Mouse (Mus musculus) granulocyte monocyte progenitor cell, adult 5-6 weeks (primary cell): ENCODE measurements around the gene Tprn. TPM values are rescaled to one million over a fixed set of nuclear protein-coding genes. Genes with fewer than 3 reads are reported as not detected.

Experiments used
- ATAC-seq: replicated peaks from 2 replicates; pipeline ENCODE4 v1.8.0; 2016; ENCODE audit warnings: mild to moderate bottlenecking, moderate TSS enrichment, inconsistent platforms; ENCODE audit not compliant: poor library complexity, severe bottlenecking
- total RNA-seq, 2 experiments: library from RNA; stranded (forward) in 1 of 2; stranded (reverse) in 1 of 2; fragments of 200-712, 200-1000 nt in 1 of 2; fragments of >200 nt in 1 of 2; fragmentation: Nextera tagmentation in 1 of 2; gene quantifications; 2 replicates each; pipeline ENCODE4 v1.2.3; 2014 to 2017

Tprn gene
- 15.0 and 17.2 TPM in 2 replicates for total RNA-seq (2014; fragmentation: Nextera tagmentation)
- 7.1 and 8.7 TPM in 2 replicates for total RNA-seq (2017)

DNA sequence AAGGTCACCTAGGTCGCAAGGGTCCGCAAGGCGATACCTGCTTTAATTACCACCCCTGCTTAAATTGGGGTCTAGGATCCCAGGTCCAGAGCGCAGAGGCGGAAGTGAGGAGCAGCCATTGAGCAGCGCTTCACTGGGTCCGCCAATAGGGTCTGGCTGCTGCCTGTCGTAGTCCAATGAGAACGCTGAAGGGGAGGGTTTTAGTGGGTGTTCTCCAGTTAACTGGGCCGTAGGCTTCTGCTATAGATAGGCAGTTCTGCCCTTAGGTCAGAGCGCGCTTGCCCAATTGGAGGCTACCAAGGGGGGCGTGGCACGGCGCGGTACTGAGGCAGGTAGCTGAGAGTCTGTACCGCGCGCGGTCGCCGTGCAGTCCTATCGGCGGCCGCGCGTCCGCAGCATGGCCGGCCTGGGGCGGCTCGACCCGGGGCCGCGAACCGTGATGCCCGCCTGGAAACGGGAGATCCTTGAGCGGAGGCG, at the start of gene Tprn:
TSS of gene Tprn (plus strand) at position 328 of the 477 bp plus-strand sequence.
- ATAC-seq: peak; percentile 89

DNA sequence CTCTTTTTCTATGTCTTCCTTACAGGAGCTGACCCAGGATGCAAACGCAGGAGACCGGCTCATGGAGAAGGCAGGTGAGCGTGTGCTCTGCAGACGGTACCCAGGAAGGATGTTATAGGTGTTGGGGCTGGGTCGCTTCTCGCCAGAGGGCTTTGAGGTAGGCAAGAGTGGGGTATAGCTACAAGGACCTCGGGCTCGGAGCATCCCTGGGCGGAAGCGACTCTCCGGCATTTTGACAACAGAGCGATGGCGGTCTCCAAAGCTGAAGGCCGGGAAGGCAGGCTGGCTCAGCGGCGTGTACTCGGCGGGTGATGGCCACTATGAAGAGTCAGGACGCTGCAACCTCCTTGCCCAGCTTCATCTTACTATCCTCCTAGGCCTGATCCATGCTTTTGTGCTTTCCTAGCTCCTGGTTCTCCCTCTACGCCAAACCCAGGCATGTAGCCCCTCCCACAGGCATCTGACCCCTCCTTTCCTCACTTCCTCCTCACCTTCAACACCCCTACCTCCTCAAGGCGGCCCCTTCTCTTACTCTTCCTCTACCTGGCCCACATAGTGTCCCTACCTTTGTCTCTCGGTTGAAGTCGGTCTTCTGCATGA, 49.1 kb upstream of the Tprn start:
- no peak for ATAC-seq

DNA sequence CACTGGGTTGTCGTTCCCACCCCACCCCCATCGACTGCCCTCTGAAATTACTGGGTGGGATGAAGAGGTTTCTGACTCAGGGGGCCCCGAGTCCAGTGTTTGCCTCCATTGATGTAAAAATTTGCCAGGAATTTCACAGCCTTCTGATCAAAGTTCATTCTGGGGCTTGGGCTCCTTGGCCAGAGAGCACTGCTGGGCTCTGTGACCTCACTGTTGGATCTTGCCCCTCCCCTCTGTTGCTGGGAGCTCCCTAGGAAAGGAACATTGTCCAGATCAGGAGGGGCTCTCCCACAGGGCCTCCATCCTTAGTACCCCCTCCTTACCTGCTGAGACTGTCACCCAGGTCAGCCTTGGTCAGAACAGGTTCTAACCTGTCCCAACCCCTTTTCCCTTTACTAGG, 48.0 kb upstream of the Tprn start, which contains the start of gene Stpg3:
TSS of gene Stpg3 (minus strand) at position 194 of the 400 bp plus-strand sequence.
- no peak for ATAC-seq

DNA sequence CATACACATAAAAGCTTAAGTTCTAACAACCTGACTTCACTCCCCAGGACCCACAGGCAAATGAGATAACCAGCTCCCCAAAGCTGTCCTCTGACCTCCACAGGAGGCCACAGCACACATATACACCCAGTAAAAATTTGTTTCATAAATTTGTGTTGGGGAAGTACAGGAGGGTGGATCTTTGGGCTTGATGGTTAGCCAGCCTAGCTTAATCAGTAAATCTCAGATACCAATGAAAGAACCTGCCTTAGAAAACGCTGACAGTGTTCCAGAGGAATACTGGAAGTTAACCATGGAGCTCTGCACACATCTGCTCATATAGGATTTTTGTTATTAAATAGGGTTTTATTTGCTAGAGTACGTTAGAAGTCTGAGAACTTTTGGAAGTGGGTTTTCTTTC, 44.8 kb upstream of the Tprn start:
- no peak for ATAC-seq

DNA sequence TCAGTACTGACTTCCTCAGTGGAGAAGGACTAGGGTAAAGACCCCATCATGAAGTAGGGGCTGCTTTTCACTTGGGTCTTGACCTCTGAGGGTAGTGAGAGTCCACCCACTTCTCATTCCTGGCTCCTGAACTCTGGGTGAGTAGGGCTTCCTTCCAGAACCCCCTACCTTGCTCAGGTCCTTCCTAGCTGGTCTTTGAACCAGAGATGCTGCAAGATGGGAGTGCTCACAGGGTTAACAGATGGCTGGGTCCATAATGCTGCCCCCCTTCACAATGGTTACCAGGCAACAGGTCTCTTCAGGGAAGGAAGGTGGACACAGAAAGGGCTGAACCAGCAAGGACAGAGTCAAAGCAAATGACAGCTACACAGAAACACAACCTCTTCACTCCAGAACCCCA, 44.0 kb upstream of the Tprn start, which contains the start of gene Fam166a:
TSS of gene Fam166a (plus strand) at position 301 of the 400 bp plus-strand sequence.
- ATAC-seq: no peak

DNA sequence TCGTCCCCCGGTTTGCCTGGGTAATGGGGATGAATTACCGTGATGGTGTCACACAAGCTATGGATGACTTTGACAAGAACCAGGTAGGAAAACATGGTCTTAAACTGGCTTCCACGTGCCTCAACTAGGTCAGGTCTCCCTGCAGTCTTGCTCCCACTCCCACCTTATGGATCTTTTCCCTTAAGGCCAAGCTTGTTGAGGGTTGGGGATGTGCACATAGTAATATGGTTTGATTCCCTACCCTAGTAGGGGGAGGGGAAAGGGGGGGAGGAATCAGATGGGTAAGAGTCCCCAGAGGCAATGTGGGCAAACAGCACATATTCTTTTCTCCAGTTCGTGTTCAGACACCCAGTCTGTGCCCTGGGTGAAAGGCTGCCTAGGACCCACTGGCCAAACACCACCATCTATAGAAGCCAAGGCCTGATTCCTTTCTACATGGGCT, 41.1 kb upstream of the Tprn start:
- no peak for ATAC-seq

DNA sequence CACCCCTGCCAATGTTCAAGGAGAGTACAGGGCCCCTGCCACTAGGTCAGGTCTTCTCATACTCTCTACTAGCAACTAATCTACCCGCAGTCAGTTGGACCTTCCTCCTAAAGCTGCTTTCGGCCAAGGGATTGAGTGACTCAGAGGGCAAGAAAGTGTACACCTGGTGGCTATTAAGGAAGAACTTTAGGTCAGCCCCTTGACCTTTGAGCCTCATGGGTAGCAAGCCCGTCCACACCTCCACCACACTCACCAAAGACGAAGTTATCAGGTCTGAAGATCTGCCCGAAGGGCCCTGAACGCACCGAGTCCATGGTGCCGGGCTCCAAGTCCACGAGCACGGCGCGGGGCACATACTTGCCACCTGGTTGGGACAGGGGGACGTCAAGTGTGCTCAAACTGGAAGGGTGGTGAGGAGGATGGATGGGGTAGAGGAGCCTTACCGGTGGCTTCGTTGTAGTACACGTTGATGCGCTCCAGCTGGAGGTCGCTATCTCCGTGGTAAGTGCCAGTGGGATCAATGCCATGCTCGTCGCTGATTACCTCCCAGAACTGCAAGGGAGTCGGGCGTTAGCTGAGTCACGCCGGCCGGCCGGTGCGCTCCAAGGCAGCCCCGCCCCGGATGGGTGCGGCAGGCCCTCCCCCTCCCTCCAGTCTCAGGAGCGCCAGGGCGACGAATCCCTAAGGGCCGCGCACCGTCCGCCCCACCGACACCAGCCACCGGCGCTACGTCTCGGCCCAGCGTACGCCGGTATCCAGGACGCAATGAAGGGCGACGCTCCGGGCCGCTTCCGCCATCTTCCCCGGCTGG, 38.5 kb upstream of the Tprn start:
- ATAC-seq: peak; percentile 56

DNA sequence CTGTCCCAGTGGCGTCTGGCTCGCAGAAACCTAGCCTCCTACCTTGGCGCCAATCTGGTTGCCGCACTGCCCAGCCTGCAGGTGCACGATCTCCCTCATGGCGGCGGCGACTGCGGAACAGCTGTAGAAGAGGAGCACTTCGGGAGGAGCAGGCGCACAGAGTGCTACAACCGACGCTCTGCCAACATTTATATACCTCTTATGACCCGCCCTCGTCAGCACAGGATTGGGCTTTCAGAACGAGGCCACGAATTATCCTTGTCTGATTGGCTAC, 38.0 kb upstream of the Tprn start, which contains the start of gene Tubb4b:
TSS of gene Tubb4b (minus strand) at position 211 of the 274 bp plus-strand sequence.
- ATAC-seq: peak; percentile 62; the same call in 1 of the 2 replicates

DNA sequence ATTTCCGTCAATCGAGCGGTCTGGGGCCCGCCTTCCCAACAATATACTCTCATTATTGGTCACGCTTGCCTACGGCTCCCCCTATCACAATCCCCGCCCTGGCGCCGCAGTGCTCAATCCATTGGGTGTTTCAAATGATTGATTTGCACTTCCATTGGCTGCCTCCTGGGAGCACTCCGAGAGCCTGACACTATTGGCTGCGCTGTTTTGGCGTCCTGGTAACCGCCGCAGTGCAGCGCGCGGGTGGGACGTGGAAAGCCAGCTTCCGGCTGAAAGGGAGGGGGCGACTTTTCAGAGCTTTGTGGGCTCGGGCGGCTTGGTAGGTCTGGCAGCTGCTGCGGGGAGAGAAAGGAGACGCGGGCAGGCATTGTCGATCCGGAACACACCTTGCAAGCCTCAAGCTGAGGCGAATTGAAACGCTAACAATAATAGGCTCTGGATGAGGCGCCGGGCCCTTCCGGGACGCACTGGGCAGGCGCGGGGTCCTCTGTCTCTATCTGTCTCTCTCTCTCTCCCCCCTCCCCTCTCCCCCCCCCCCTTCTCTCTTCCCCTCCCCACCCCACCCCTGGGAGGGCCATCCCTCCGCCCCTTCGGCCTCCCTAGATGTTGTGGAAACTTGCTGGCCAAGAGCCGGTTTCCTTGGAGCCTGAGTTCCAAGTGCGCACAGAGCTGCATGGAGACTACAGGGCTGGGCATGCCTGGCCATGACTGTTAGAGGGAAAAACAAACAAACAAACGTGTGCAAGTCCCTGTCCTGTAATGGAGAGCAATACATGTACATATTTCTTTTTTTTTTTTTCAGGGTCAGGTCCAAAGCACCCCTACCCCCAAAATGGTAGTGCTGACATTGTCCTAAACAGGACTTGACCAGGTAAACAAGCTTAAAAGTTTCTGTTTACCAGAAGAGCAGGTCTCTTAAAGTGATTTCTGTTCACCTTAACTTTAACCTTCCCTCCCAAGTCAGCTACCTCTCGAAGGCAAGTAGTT, 37.4 kb upstream of the Tprn start:
- ATAC-seq: peak; percentile 66

DNA sequence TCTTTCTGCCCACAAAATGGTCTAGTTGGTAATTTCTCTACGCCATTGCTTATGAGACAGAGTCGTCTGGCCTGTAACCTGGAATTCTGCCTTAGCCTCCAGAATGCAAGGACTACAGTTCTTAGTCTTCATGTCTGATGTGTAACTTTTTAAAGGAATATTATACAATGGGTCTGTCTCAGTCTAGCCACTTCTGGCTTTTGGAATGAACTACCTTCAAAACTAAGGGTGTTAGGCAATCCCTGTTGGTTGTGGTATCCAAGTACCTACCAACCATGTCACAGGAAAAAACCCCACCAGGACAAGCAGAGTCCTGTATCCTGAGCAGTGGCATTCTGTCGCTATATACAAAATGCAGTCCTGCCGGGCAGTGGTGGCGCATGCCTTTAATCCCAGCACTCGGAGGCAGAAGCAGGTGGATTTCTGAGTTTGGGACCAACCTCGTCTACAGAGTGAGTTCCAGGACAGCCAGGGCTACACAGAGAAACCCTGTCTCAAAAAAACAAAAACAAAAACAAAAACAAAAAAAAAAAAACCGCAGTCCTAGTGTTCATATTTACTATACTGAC, 36.5 kb upstream of the Tprn start:
- no peak for ATAC-seq

DNA sequence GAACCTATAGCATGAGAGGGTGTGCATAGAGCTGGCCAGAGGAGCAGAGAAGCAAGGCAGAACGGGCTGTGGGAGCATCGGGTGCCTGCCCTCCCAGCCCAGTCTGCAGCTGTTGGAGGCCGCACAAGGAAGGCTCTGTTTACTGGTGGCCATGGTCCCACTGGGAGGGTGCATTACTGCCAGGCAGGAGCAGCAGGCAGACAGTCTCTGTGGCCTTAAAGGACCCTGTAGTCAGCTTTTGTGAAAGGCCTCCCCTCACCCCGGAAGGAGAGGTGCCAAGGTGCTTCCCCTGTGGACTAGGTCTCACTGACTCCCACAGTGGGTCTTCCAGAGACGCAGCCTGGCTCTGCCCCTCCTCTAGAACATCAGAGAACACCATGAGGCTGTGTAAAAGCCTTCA, 35.6 kb upstream of the Tprn start:
- no peak for ATAC-seq

DNA sequence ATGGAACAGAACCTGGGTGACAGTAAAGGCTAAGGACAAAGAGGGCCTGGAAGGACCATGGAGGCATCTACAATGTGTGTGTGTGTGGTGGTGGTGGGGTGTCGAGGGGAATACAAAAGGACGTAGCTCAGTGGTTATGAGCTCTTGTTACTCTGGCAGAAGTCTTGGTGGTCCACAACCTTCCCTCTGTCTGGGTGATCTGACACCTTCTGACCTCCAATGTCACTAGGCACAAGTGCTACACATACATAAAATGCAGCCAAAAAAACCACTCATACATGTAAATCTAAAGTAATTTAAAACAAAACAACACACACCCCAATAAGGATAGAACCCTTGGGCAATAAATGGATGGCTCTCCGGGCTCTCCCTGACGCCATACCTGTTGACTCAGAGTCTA, 35.0 kb upstream of the Tprn start:
- ATAC-seq: no peak

DNA sequence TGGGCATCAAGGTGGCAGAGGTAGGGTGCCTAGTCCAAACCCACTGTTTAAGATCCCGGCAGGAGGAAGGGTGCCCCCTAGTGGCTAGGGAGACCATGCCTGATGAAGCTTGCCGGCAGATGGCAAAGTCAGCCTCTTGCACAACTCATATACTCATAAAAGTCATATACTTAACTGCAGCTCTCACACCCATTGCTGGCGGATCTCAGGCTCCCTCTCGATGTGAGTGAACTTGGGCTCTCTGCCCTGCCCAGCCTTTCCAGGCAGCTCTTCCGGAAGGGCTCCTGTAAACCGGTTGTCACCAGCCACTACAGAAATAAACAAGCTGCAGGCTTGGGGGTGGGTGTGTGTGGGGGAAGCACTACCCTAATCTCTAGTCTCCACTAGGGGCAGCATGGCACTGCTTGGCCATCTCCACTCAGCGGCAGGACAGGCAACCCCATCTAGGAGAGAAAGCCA, 34.0 kb upstream of the Tprn start:
- ATAC-seq: peak; percentile 39

DNA sequence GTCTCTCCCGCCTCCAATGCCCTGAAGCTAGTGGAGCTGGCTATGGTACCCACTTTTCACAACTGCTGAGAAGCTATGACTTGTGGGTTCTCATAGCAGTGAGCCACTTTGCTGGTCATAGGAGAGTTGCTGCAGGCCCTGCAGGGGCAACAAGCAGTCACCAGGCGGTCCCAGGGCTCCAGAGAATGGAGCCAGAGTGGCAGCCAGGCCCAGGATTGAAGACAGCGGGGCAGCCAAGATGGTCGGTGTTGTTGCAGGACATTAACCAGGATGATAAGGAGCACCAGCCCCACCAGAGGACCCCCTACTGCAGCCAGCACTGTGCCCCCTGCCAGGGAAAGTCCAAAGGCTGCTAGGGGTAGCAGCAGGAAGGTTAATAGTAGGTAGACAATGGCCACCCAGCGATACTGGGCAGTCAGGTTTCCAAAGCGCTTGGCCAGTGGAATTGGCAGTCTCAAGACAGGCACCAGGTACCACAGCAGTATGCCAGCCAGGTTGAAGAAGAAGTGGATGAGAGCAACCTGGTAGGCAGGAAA, 33.4 kb upstream of the Tprn start:
- no peak for ATAC-seq

DNA sequence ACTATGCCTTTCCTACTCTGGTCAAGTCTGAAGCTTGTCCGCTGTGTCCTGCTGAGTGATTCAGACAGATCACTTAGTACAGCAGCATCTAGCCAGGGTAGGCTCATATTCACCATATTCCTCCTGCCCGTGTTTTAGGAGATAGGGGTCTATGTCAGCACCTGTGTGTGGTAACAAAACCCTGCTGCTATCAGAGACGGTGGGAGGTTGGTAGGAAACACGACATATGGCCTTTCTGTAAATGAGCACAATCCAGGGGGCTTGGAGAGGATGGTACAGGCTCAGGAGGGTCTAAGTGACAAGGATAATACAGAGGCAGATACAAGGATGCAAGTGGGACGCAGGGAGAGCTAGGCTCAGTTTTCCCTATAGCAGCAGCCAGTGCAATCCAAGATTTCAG, 32.8 kb upstream of the Tprn start:
- ATAC-seq: no peak

DNA sequence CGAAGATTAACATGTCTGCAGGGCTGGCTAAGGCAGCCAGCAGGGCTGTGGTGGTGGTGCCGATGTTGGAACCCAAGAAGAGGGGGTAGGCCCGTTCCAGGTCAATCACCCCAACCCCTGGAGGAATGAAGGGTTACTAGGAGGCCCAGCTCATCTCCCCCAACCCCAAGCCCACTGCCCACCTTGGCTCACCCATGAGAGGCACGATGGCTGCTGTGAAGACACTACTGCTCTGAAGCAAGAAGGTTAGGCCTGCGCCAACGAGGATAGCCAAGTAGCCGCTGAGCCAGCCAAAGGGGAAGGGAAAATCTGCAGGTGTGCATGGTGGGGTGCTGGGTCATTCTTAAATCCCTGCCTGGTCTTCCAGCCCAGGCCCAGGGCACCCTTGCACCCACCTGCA, 31.8 kb upstream of the Tprn start:
- no peak for ATAC-seq

DNA sequence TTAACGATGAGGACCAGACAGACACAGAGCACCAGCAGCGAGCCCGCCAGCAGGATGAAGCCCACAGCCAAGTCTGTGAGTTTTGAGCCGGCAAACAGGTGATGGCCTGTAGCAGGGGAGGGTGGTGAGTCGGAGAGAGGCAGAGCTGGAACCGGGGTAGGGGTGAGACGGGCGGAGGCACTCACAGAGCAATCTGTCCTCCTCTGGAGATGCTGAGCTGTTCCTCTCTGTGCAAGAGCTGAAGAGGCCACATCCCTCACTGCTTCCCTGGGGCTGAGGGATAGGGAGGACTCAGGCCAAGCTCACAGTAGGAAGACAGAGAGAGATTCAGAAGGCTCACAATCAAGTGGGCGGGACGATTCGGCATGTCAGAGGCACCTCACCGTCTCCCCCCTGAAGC, 31.4 kb upstream of the Tprn start:
- no peak for ATAC-seq

DNA sequence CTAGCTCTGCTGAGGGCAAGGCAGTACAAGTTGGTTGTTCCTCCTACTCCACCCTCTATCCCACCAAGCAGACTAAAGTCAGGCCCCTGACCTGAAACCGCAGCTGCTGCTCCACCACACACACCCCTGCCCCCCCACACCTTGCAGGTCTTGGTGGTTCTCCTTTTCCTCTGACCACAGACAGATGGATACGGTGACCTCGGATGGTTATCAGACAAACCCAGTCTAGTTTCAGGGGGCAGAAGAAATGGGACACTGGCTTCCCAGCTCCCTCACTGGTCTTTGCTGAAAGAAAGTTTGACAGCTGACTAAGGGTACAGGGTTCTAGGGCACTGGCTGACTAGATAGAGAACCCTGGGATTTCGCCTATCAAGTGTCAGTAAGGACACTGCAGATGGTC, 29.0 kb upstream of the Tprn start:
- ATAC-seq: peak; percentile 60

DNA sequence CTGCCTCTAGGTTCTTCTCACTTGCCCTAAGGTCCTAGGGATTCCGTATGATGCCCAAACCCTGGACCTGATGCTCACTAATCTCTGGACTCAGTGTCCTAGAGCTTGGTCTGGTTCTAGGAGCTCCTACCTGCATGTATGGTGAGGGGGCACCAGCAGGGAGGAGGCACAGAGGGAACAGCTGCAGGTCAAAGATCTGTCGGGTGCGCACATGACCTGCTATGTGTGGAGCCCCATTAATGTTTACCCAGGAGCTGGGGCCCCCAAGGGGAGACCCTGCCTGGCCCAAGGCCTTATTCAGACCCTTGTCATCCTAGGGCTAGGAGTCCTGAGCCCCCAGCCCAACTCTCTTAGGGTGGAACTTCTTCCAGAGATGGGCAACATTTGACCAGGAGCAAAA, 28.4 kb upstream of the Tprn start, which contains the start of gene Slc34a3:
TSS of gene Slc34a3 (minus strand) at position 315 of the 400 bp plus-strand sequence.
- no peak for ATAC-seq
